Mouse (Mus musculus) intestine, embryonic 15.5 days (tissue): Measurements from ENCODE around the gene Zfp810. TPM values are rescaled to one million over a fixed set of nuclear protein-coding genes. Genes with fewer than 3 reads are reported as not detected.
"Not testable (repeated sequence)": the region's sequence is repeated elsewhere in the genome, so short reads cannot be mapped to it uniquely, and the experiment has no call there.

Source experiments
- ATAC-seq: fragments of 200-750 bp; cut with Nextera tagmentation; 2 replicates; pipeline ENCODE4 v1.8.0; 2017; ENCODE audit warnings: moderate TSS enrichment, moderate library complexity
- H3K27ac ChIP-seq: fragments of 300-500 bp; sonication (generic); 2 replicates; pipeline ENCODE4 v1.5.1; 2015; ENCODE audit warnings: mild to moderate bottlenecking, inconsistent platforms
- H3K27me3 ChIP-seq: fragments of 300-500 bp; sonication (generic); replicated peaks from 2 replicates; pipeline ENCODE4 v1.6.1; 2015; ENCODE audit warnings: inconsistent platforms
- H3K36me3 ChIP-seq: fragments of 300-500 bp; sonication (generic); 2 replicates; pipeline ENCODE4 v1.6.1; 2015; ENCODE audit warnings: inconsistent platforms
- H3K4me1 ChIP-seq: fragments of 300-500 bp; sonication (generic); replicated peaks from 2 replicates; pipeline ENCODE4 v1.6.1; 2015; ENCODE audit warnings: inconsistent platforms
- H3K4me2 ChIP-seq: fragments of 300-500 bp; sonication (generic); replicated peaks from 2 replicates; pipeline ENCODE4 v1.6.1; 2015; ENCODE audit warnings: mild to moderate bottlenecking, inconsistent platforms
- H3K4me3 ChIP-seq: fragments of 300-500 bp; sonication (generic); replicated peaks from 2 replicates; pipeline ENCODE4 v1.5.1; 2015; ENCODE audit warnings: inconsistent platforms
- H3K9ac ChIP-seq: fragments of 300-500 bp; sonication (generic); 2 replicates; pipeline ENCODE4 v1.6.1; 2015; ENCODE audit warnings: inconsistent platforms
- H3K9me3 ChIP-seq: fragments of 300-500 bp; sonication (generic); 2 replicates; pipeline ENCODE4 v1.6.1; 2016; ENCODE audit warnings: inconsistent platforms
- WGBS: fragments of 180-500 bp; shearing (Covaris S2); methylation state at CpG from one replicate; pipeline ENCODE4 v1.1.7; 2015; 5-methylcytosine and 5-hydroxymethylcytosine counted together
- polyA plus RNA-seq: library from polyadenylated mRNA; unstranded; fragments of >200 nt; fragmentation: Nextera tagmentation; extraction: Ambion mirVana; gene quantifications from 2 replicates; pipeline ENCODE4 v1.2.1, GENCODE M21; 2015

Gene Zfp810
- polyA plus RNA-seq, 1 experiment from 2014 or later = 13.3 TPM

- 74% methylated on average over 5 of the region's 5 CpGs for WGBS
- not testable (repeated sequence) for H3K27ac ChIP-seq, H3K9ac ChIP-seq, H3K4me3 ChIP-seq, H3K27me3 ChIP-seq, ATAC-seq, H3K4me1 ChIP-seq, H3K9me3 ChIP-seq, H3K4me2 ChIP-seq, H3K36me3 ChIP-seq
Measured at GRCm38 (mm10) chr9:22316047-22316446, 8.6 kb upstream of the Zfp810 start.

GRCm38 (mm10) chr9:22314066-22314465 is 6.6 kb upstream of the Zfp810 start:
- no peak overlapping the region for H3K4me3 ChIP-seq
- H3K4me1 ChIP-seq = no peaks in the 10 kb centered on the region
- no peak for ATAC-seq
- no peak overlapping the region for H3K4me2 ChIP-seq
- no peaks in the 10 kb centered on the region for H3K27me3 ChIP-seq
- H3K9ac ChIP-seq = no peak overlapping the region
- WGBS = 74% methylated on average over 3 of the region's 3 CpGs
- H3K9me3 ChIP-seq = no peaks in the 10 kb centered on the region
- H3K36me3 ChIP-seq = no peaks in the 10 kb centered on the region
- no peak overlapping the region for H3K27ac ChIP-seq

- ATAC-seq = no peak
- Histone ChIP-seq H3K36me3 (no peaks in the 10 kb centered on the region), H3K27me3 (no peaks in the 10 kb centered on the region), H3K4me2 (no peak overlapping the region), H3K4me3 (no peak overlapping the region), H3K9ac (no peak overlapping the region), H3K9me3 (no peaks in the 10 kb centered on the region), H3K27ac (no peak overlapping the region), H3K4me1 (no peaks in the 10 kb centered on the region)
- 71% methylated on average over 5 of the region's 5 CpGs for WGBS
Measured at GRCm38 (mm10) chr9:22313218-22313617, 5.8 kb upstream of the Zfp810 start.

GRCm38 (mm10) chr9:22309651-22310050 is 2.2 kb upstream of the Zfp810 start:
- no peak for ATAC-seq
- no peak overlapping the region for H3K9ac ChIP-seq
- peaks cover 9% of the 10 kb centered on the region; the same call in 1 of the 2 replicates for H3K4me1 ChIP-seq
- no peaks in the 10 kb centered on the region for H3K27me3 ChIP-seq
- H3K4me3 ChIP-seq = no peak overlapping the region
- H3K27ac ChIP-seq = no peak overlapping the region
- no peaks in the 10 kb centered on the region for H3K9me3 ChIP-seq
- WGBS = 91% methylated on average over 5 of the region's 5 CpGs
- no peak overlapping the region for H3K4me2 ChIP-seq
- H3K36me3 ChIP-seq = no peaks in the 10 kb centered on the region

GRCm38 (mm10) chr9:22307920-22308262 is 443 bp upstream of the Zfp810 start:
- peak overlapping the region; percentile 79 for H3K4me3 ChIP-seq
- H3K4me1 ChIP-seq, H3K27ac ChIP-seq, H3K27me3 ChIP-seq, H3K9me3 ChIP-seq: not testable (repeated sequence)
- 16% methylated on average over 9 of the region's 9 CpGs for WGBS
- peak overlapping the region; percentile 20; the same call in 1 of the 2 replicates for H3K9ac ChIP-seq
- peak overlapping the region; percentile 86 for H3K4me2 ChIP-seq
- peaks cover 16% of the 10 kb centered on the region for H3K36me3 ChIP-seq
- peak; percentile 50; the same call in 1 of the 2 replicates for ATAC-seq

GRCm38 (mm10) chr9:22306726-22307125 is 722 bp downstream of the Zfp810 start:
- Histone ChIP-seq H3K4me2 (peak overlapping the region; percentile 86), H3K4me1 (peaks cover 9% of the 10 kb centered on the region; the same call in 1 of the 2 replicates), H3K36me3 (peaks cover 16% of the 10 kb centered on the region), H3K27me3 (no peaks in the 10 kb centered on the region), H3K4me3 (peak overlapping the region; percentile 79), H3K9ac (peak overlapping the region; percentile 85), H3K9me3 (no peaks in the 10 kb centered on the region), H3K27ac (no peak overlapping the region)
- WGBS = 13% methylated on average over 6 of the region's 6 CpGs
- ATAC-seq = no peak

GRCm38 (mm10) chr9:22302199-22302598 is 5.2 kb downstream of the Zfp810 start:
- Histone ChIP-seq H3K4me2 (no peak overlapping the region), H3K4me3 (no peak overlapping the region), H3K36me3 (peaks cover 28% of the 10 kb centered on the region), H3K9me3 (no peaks in the 10 kb centered on the region), H3K4me1 (peaks cover 9% of the 10 kb centered on the region; the same call in 1 of the 2 replicates), H3K27ac (no peak overlapping the region), H3K9ac (no peak overlapping the region), H3K27me3 (no peaks in the 10 kb centered on the region)
- WGBS = 96% methylated on average over 1 of the region's 1 CpGs
- ATAC-seq = no peak

GRCm38 (mm10) chr9:22278733-22279132 is 28.7 kb downstream of the Zfp810 start:
- no peak overlapping the region for H3K27ac ChIP-seq
- peaks cover 62% of the 10 kb centered on the region for H3K36me3 ChIP-seq
- H3K4me2 ChIP-seq = no peak overlapping the region
- H3K4me3 ChIP-seq = no peak overlapping the region
- no peak overlapping the region for H3K9ac ChIP-seq
- ATAC-seq = no peak
- H3K9me3 ChIP-seq = peaks cover 24% of the 10 kb centered on the region
- 96% methylated on average over 4 of the region's 4 CpGs for WGBS
- H3K4me1 ChIP-seq = no peaks in the 10 kb centered on the region
- no peaks in the 10 kb centered on the region for H3K27me3 ChIP-seq

- Histone ChIP-seq H3K27ac (no peak overlapping the region), H3K9me3 (no peaks in the 10 kb centered on the region), H3K9ac (no peak overlapping the region), H3K27me3 (no peaks in the 10 kb centered on the region), H3K4me1 (no peaks in the 10 kb centered on the region), H3K36me3 (no peaks in the 10 kb centered on the region), H3K4me2 (no peak overlapping the region), H3K4me3 (no peak overlapping the region)
- no peak for ATAC-seq
- WGBS = 94% methylated on average over 1 of the region's 1 CpGs
Measured at GRCm38 (mm10) chr9:22268886-22269285, 38.6 kb downstream of the Zfp810 start.

- H3K4me3 ChIP-seq = no peak overlapping the region
- 0 out of 2 replicates have a peak, but pooled peaks cover 3% of the 10 kb centered on the region for H3K4me1 ChIP-seq
- no peaks in the 10 kb centered on the region for H3K9me3 ChIP-seq
- no peaks in the 10 kb centered on the region for H3K36me3 ChIP-seq
- no peaks in the 10 kb centered on the region for H3K27me3 ChIP-seq
- 88% methylated on average over 10 of the region's 10 CpGs for WGBS
- H3K4me2 ChIP-seq = no peak overlapping the region
- no peak overlapping the region for H3K27ac ChIP-seq
- no peak for ATAC-seq
- H3K9ac ChIP-seq = no peak overlapping the region
Measured at GRCm38 (mm10) chr9:22262611-22263010, 44.8 kb downstream of the Zfp810 start.

GRCm38 (mm10) chr9:22261594-22261993 is 45.9 kb downstream of the Zfp810 start:
- H3K27ac ChIP-seq = no peak overlapping the region
- no peak for ATAC-seq
- H3K4me3 ChIP-seq = no peak overlapping the region
- no peaks in the 10 kb centered on the region for H3K9me3 ChIP-seq
- H3K36me3 ChIP-seq = no peaks in the 10 kb centered on the region
- H3K4me1 ChIP-seq = 0 out of 2 replicates have a peak, but pooled peaks cover 3% of the 10 kb centered on the region
- 76% methylated on average over 1 of the region's 1 CpGs for WGBS
- no peak overlapping the region for H3K4me2 ChIP-seq
- H3K27me3 ChIP-seq = no peaks in the 10 kb centered on the region
- no peak overlapping the region for H3K9ac ChIP-seq

- ATAC-seq = no peak
Measured at GRCm38 (mm10) chr9:22260092-22260422, 47.4 kb downstream of the Zfp810 start.

GRCm38 (mm10) chr9:22259184-22260091 is 48.0 kb downstream of the Zfp810 start, which contains the start of gene Zfp599:
TSS of gene Zfp599 (minus strand) at chr9:22259895.
- Histone ChIP-seq H3K27ac (peak within 1 kb of the TSS; percentile 36; the same call in 1 of the 2 replicates), H3K4me2 (peak within 1 kb of the TSS; percentile 84), H3K27me3 (no peaks in the 10 kb centered on the region), H3K9ac (peak within 1 kb of the TSS; percentile 78), H3K4me1 (0 out of 2 replicates have a peak, but pooled peaks cover 3% of the 10 kb centered on the region), H3K9me3 (no peaks in the 10 kb centered on the region), H3K4me3 (peak within 1 kb of the TSS; percentile 67), H3K36me3 (peaks cover 11% of the 10 kb centered on the region)
- WGBS = 2% methylated on average over 35 of the region's 35 CpGs
- ATAC-seq = peak; percentile 99

More at GRCm38 (mm10) chr9:22260092-22260422, 47.4 kb downstream of the Zfp810 start:
- Histone ChIP-seq H3K9ac (no peak overlapping the region), H3K4me2 (peak overlapping the region; percentile 84), H3K4me3 (peak overlapping the region; percentile 67; the same call in 1 of the 2 replicates), H3K27ac (no peak overlapping the region), H3K36me3 (peaks cover 11% of the 10 kb centered on the region), H3K9me3 (no peaks in the 10 kb centered on the region), H3K4me1 (0 out of 2 replicates have a peak, but pooled peaks cover 3% of the 10 kb centered on the region), H3K27me3 (no peaks in the 10 kb centered on the region)
- 24% methylated on average over 3 of the region's 3 CpGs for WGBS
